Mouse (Mus musculus) ovary, postnatal 36 days (tissue): ENCODE results near the gene Vcp.

ENCODE experiments used
- DNase-seq: peaks from one replicate; pipeline ENCODE4 v3.0.0; 2022; ENCODE audit warnings: low spot score, mixed read lengths

Vcp gene

DNA sequence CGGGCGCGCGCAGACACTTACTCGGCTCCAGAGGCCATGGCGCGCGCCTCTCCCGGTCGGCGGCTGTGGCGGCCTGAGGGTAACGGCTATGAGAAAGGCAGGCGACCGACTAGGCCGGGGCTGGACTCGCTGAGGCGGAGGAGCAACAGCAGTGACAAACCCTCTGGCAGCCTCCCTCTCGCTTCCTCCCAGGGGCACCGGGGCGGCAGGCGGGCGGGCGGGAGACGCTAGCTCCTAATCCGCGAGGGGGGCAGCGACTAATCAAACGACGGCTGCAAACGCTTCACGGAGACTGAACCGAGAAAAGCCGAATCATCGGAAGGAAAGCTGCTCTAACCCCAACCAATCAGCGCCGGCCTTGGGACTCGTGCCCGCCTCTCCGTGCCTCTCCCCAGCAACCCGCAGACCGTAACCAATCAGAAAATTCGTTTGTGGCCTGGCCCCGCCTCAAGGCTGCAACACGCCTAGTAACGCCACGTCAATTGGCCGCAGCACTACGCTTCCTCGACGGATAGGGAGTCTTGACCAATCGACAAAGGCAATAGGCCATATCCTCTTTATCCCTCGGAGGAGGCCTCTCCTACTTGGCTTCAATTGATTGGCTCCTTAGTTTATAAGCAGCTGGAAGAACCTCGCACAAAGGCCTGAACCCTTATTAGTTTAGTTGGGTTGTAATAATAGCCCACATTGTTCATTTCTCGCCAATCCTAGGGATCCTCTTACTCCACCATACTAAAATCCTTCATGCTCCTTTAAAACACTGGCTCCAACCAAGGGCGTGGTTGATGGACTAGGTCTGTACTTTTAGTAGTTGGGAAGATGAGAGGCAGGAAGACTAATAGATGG is at the start of gene Vcp:
Gene Vcp (minus strand): TSS at position 367 of the 846 bp plus-strand sequence.
- peak; percentile 98 for DNase-seq

DNA sequence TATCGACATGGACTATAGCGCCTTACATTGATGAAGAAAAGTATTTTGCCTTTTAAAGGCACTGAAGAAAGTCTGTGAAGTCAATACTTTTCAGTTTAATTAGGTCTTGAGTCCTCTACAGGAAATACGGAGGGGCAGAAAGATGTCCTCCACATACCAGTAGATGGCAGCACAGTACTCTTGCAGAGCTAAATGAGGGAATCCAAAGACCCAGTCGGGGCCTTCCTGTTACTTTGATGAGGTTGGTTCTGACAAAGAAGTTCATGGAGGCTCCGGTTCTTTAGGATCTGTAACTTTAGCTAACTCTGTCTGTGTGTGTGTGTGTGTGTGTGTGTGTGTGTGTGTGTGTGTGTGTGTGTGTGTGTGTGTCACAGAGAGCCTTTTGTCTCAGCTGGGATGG is 46.9 kb upstream of the Vcp start:
- DNase-seq, result no peak

GRCm38 (mm10) chr4:43046607-43047006 is 46.3 kb upstream of the Vcp start:
- DNase-seq, result no peak

DNA sequence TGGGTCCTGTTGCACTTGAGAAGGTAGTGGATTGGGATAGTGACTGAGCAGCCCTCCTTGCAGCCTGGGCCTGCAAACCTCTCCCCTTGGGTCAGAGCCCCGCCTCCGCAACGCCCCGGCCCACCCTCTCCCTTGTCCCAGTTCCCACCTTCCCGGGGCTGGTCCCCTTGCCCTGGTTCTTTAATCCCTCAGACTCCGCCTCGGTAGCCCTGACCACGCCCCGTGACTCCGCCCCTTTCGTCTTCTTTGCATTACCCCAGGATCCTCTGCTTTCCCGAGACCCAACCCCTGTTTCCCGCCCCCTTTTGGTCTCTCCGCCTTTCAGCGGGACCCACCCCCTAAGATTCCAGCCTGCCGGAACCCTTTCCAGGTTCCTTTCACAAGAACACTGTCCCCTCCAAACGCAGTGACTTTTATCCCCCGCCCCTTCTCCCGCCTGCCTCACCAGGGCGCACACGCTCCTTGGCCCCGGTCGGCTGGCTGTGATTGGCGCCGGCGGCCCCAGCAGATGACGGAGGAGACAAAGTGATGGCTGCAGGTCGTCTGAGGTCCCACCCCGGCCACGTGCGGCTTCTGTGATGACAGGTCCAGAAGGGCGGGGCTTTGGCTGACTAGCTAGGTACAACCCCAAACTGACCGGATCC is 45.5 kb upstream of the Vcp start, which contains the start of gene Fam214b:
Gene Fam214b (minus strand): TSS at position 562 of the 644 bp plus-strand sequence.
- DNase-seq, result peak; percentile 98

GRCm38 (mm10) chr4:43045285-43045658 is 45.0 kb upstream of the Vcp start:
- DNase-seq, result no peak

DNA sequence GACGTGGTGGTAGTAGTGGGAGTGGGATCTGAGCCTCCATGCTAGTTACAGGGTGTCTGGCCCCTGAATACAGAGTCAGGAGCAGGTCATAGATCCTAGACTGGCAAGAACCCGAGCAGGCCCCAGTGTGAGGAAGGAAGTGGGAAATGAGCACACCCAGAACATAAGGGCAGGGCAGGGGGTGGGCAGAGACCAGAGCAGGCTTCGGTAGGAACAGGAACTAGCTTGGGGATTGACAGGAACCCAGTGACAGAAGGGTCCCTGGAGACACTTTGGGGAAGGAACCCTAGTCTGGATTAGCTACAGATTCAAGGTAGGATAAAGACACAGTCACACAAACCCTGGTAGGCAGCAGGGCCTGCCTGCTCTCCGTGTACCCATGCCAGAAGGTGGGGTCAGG is 44.4 kb upstream of the Vcp start:
- no peak for DNase-seq

DNA sequence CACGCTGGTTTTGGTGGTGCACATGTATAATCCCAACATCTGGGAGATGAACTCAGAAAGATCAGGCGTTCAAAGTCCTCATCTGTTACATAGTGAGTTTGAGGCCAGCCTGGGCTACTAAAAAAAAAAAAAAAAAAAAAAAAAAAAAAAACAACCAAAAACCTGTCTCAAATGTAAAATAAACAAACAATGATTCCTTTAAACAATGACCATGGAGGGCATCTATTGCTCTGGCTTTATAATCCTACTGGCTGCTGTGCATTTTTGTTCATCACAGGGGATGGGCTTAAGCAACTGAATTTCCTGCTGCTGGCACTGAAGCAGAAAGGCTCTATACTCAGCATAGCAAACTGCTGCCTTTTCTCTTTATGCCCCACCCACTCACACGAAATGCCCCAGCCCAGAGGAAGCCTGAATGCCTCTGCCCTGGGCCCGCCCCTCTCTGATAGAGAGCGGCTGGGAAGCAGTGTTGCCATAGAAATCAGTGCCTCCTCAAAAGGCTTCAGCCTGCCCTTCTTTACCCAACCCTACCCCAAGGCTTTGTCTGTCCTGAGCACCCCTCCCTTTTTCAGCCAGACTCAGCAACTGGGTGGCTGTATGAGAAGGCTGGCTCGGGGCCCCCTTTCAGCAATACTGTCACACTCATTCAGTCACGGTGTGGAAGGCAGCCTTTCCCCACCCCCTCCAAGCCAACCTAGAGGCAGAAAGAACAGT is 43.5 kb upstream of the Vcp start:
- peak; percentile 70 for DNase-seq

DNA sequence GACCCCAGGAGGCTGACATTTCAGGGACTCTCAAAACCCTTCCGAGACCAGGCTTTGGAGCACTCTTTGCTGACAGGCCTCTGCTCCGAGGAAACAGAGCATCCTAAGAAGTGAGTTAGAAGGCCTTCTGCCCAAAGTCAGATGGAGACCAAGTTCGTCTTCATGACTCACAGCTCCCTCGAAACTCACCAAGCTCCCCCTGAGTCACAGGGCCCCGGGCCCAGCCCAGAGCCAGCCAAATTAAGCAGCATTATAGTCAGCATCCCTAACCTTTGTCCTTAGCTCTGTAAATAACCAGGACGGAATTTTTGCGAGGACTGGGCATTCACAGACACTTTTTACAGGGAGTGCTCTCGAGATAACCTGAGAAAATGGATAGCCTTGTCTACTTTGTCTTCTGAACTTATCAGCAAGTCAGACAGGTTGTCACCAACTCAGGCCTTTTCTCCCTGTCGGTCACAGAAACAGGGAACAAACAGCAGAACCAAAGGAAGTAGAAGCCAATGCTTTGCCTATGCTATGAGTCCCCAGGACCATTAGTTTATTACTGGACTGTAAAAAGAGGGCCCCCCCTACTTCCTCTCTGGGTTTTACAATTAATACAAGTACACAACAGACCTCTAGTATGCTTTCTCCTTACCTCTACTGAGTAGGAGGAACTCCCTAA is 40.7 kb upstream of the Vcp start:
- DNase-seq, result no peak

- DNase-seq, result peak; percentile 94
Measured at GRCm38 (mm10) chr4:43040114-43040572, 39.8 kb upstream of the Vcp start.

GRCm38 (mm10) chr4:43039609-43040008 is 39.3 kb upstream of the Vcp start:
- no peak for DNase-seq

DNA sequence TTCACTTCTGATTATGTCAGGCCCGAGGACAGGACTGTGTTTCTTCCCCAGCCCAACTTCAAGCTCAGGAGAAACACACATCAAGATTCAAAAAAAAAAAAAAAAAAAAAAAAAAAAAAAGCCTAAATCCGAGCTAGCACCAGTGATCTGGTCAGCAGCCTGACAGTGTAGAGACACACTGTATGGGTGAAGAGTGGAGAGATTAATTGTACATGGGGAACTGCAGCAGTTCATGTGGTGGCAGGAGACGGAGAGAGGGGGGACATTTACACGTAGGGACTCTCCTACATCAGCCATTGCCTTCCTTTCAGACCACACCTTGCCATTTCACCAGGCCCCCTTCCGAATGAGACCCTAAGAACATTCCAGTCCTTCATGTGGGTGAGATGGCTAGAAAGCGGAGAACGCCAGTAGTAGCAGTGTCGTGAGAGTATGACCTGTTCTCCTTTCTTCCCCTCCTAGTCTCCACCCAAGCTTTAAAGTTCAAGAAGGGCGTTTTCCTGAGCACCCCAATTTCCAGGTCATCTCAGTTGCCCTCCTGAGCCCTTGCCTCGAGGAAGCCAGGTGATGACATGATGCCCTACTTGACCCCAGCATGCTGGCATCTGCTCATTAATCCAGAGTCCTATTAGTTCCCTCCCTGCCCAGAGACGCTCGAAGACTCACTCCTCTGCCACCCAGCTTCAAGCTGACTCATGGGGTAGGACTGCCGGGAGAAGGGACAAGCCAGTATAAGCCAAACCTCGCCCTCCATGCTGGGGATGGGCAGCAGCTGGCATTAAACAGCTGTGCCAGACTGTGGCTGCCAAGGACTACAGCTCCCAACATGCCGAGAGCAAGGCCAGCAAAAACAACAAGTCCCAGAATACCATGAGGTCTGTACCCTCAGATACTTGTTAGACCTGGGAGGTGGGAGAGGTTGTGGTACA is 38.5 kb upstream of the Vcp start:
- DNase-seq, result peak; percentile 34

DNA sequence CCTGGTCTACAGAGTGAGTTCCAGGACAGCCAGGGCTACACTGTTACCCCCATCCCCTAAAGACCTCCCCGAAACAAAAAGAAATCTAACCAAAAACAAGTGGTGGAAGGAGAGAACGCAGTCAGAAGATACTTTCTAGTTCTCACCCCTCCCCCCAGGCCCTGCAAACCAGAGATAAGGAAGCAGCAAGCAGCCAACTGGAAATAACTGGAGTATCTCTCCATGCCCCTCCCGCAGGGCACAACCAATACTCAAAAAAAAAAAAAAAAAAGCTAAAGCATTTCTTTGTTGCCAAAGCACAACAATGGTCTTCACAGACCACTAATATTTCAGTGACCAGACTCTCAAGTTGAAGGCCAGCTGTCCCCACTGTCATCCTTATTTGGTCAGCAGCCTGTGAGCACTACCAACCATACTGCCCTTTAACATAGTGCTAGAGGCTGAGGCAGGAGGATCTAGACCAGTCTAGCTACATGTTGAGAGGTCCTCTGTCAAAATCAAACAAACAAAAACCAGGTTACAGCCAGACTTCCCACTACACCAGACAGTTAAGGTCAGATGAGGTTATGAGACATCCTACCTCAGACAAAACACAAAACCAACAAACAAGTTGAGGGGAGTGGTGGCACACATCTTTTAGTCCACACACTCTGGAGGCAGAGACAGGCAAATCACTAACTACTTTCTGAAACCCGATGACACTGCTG is 37.7 kb upstream of the Vcp start:
- DNase-seq, result no peak

- no peak for DNase-seq
Measured at GRCm38 (mm10) chr4:43036356-43036755, 36.0 kb upstream of the Vcp start.

DNA sequence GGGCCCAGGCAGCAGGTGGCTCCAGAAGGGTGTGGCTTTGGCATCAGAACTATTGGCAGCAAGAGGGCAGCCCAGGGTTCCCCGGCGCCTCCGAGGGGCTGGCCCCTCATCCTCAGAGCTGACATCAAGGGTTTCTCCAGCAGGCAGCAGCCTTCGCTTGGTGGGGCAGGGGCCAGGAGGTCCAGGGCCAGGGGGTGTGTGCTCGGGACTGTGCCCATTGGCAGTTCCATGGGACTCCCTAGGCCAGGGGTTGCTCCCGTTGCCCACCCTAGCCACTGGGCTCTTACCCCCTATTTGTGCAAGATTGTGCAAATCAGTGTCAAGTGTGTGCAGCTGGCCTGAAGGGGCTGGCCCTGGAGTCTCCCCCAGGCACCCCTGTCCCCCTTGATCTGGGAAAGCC is 35.5 kb upstream of the Vcp start:
- DNase-seq, result no peak

GRCm38 (mm10) chr4:43033481-43033880 is 33.2 kb upstream of the Vcp start:
- no peak for DNase-seq

DNA sequence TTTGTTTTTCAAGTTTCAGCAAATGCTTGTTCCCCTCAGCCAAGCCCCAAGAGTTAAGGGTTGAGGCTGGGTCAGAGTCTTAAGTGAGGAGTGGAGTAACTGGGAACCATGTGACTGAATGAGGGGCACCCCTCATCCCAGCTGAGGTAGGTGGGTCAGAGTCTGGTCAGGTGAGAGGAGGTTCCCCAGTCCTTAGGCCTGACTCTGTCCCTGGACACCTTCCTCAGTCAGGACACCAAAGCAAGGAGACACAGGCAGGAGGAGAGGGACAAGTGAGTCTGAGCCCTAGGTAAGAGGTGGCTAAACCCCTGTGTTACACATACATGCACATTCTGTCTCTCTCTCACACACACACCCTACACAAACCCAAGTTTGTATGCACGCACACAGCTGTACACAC is 32.2 kb upstream of the Vcp start:
- DNase-seq, result no peak

DNA sequence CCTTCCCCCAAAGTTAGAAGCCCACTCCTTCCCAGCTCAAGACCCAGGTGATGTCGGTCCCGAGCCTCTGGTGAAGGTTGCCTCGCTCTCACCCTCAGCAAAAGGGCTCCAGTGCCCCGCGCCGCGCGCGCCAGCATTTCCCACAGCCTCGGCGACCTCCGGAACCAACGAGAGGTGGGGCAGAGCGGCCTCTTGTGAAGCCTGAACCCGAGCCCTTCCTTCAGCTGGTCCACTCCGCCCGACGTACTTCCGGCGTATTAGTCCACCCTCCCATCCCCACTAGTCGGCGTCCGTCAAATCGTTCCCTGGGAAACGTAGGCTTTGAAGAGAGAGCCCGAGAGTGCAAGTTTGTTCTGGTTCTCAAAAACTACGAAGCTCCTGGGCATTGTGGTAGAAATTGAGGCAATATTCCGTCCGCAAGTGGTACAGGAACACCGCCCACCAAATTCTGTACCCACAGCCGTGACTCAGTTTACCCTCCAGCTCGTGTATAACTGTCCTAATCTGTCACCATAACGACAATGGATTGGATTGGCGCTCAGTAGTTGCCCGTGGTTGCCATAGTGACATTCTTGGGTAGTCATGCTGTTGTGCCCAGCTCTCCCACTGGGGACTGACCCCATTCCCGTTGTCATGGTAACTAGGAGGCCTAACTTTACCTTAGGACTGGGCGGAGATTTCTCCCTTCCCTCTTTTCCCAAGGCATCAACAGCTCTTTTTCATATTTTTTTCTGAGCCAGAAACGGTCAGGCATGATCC is 31.1 kb upstream of the Vcp start, which contains the start of gene Stoml2:
Gene Stoml2 (minus strand): TSS at position 474 of the 759 bp plus-strand sequence.
- DNase-seq, result peak; percentile 90

DNA sequence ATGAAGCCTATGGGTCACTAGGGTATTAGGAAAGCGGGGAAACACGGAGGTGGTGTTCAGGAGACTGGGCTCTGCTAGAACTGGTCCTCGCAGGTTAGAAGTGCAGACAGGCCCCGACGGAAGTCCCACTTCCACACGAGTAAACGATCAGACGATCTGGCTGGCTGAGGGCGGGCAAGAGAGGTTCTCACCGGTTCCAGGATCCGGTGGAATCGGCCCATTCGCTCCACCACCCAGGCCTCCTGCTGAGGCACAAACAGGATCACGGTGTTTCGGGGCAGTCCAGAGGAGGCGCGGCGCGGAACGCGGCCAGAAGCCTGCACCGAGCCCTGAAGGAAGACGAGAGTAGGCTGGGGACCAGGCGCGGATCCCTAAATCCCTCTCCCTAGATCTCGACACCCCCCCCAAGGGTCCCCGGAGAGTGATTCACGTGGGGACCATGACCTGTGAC is 30.5 kb upstream of the Vcp start:
- DNase-seq, result no peak

GRCm38 (mm10) chr4:43030352-43030751 is 30.0 kb upstream of the Vcp start:
- DNase-seq, result no peak
